Mouse (Mus musculus) MEL (cell line): ENCODE results near the gene Cep89. TPM values are rescaled to one million over a fixed set of nuclear protein-coding genes. Genes with fewer than 3 reads are reported as not detected.

Experiments used
- DNase-seq: peaks from one replicate; pipeline ENCODE4 v3.0.0; 2011; ENCODE audit warnings: low read depth, low spot score
- H3K27ac ChIP-seq: 2 replicates; pipeline ENCODE4 v1.5.1; 2012; ENCODE audit warnings: low read depth, mild to moderate bottlenecking, control low read depth, low read length, moderate library complexity; ENCODE audit not compliant: control insufficient read depth
- H3K27me3 ChIP-seq, 2 experiments: fragments of 150-350 bp in 1 of 2; sonication (generic) in 1 of 2; 2 replicates each; pipeline ENCODE4 v1.6.1; 2012; ENCODE audit warnings: low read length in 2 of 2, mild to moderate bottlenecking in 2 of 2, improper control_type of control experiment in 1 of 2, moderate library complexity in 1 of 2; ENCODE audit not compliant: insufficient read depth in 2 of 2, control insufficient read depth in 1 of 2
- H3K36me3 ChIP-seq, 2 experiments: 2 replicates each; pipeline ENCODE4 v1.6.1; 2012 to 2014; ENCODE audit warnings: low read length in 2 of 2, improper control_type of control experiment in 1 of 2, inconsistent platforms in 1 of 2, mild to moderate bottlenecking in 1 of 2; ENCODE audit not compliant: insufficient read depth in 2 of 2, control insufficient read depth in 1 of 2
- H3K4me1 ChIP-seq, 2 experiments: fragments of 150-350 bp in 1 of 2; sonication (generic) in 1 of 2; 2 replicates each; pipeline ENCODE4 v1.6.1; 2012; ENCODE audit warnings: low read length in 2 of 2, improper control_type of control experiment in 1 of 2, mild to moderate bottlenecking in 1 of 2; ENCODE audit not compliant: insufficient read depth in 2 of 2, control insufficient read depth in 1 of 2
- H3K4me3 ChIP-seq, 2 experiments: fragments of 150-350 bp in 1 of 2; sonication (generic) in 1 of 2; 2 replicates each; pipeline ENCODE4 v1.5.1; 2012; ENCODE audit warnings: low read depth in 2 of 2, low read length in 2 of 2, mild to moderate bottlenecking in 2 of 2, moderate library complexity in 2 of 2, control low read depth in 1 of 2, improper control_type of control experiment in 1 of 2; ENCODE audit not compliant: control insufficient read depth in 1 of 2, insufficient read depth in 1 of 2
- H3K79me2 ChIP-seq: 2 replicates; pipeline ENCODE4 v1.6.1; 2012; ENCODE audit warnings: mild to moderate bottlenecking, low read length, moderate library complexity; ENCODE audit not compliant: control insufficient read depth, poor library complexity, insufficient read depth
- H3K9ac ChIP-seq: 2 replicates; pipeline ENCODE4 v1.6.1; 2012; ENCODE audit warnings: low read depth, mild to moderate bottlenecking, control low read depth, low read length, moderate library complexity; ENCODE audit not compliant: control insufficient read depth, poor library complexity, severe bottlenecking
- H3K9me3 ChIP-seq: fragments of 150-350 bp; sonication (generic); replicated peaks from 2 replicates; pipeline ENCODE4 v1.6.1; 2012; ENCODE audit warnings: mild to moderate bottlenecking, low read length, improper control_type of control experiment, moderate library complexity; ENCODE audit not compliant: insufficient read depth
- CTCF ChIP-seq, 3 experiments: IDR thresholded peaks in 2 of 3; conservative IDR thresholded peaks in 1 of 3; 2 replicates each; pipeline ENCODE4 v1.5.1; 2011 to 2012; ENCODE audit warnings: low read length in 3 of 3, low read depth in 2 of 3, mild to moderate bottlenecking in 2 of 3, improper control_type of control experiment in 1 of 3, inconsistent platforms in 1 of 3, mixed read lengths in 1 of 3, moderate library complexity in 1 of 3; ENCODE audit not compliant: control insufficient read depth in 1 of 3, insufficient read depth in 1 of 3, poor library complexity in 1 of 3, severe bottlenecking in 1 of 3
- E2F4 ChIP-seq: IDR thresholded peaks from 2 replicates; pipeline ENCODE4 v1.6.1; 2011; ENCODE audit warnings: low read depth, low read length, improper control_type of control experiment, borderline replicate concordance
- ELF1 ChIP-seq: IDR thresholded peaks from 2 replicates; pipeline ENCODE4 v1.6.1; 2014; ENCODE audit warnings: low read depth, mild to moderate bottlenecking, inconsistent platforms, low read length, improper control_type of control experiment, moderate library complexity
- ETS1 ChIP-seq: IDR thresholded peaks from 2 replicates; pipeline ENCODE4 v1.6.1; 2012; ENCODE audit warnings: low read depth, mild to moderate bottlenecking, inconsistent platforms, low read length, improper control_type of control experiment, moderate library complexity
- GATA1 ChIP-seq: IDR thresholded peaks from 2 replicates; pipeline ENCODE4 v1.6.1; 2011; ENCODE audit warnings: low read depth, low read length, improper control_type of control experiment
- HCFC1 ChIP-seq: IDR thresholded peaks from 2 replicates; pipeline ENCODE4 v1.6.1; 2012; ENCODE audit warnings: low read depth, mild to moderate bottlenecking, inconsistent platforms, low read length, improper control_type of control experiment, moderate library complexity
- JUND ChIP-seq: IDR thresholded peaks from 2 replicates; pipeline ENCODE4 v1.6.1; 2011; ENCODE audit warnings: low read depth, mild to moderate bottlenecking, improper control_type of control experiment, low read length
- MAFK ChIP-seq: IDR thresholded peaks from 2 replicates; pipeline ENCODE4 v1.6.1; 2011; ENCODE audit warnings: low read depth, mild to moderate bottlenecking, low read length, improper control_type of control experiment, borderline replicate concordance
- MAX ChIP-seq: IDR thresholded peaks from 2 replicates; pipeline ENCODE4 v1.6.1; 2011; ENCODE audit warnings: low read length, improper control_type of control experiment
- MEF2A ChIP-seq: IDR thresholded peaks from 2 replicates; pipeline ENCODE4 v1.6.1; 2014; ENCODE audit warnings: low read depth, mild to moderate bottlenecking, inconsistent platforms, low read length, improper control_type of control experiment; ENCODE audit not compliant: poor library complexity, insufficient replicate concordance, severe bottlenecking; ENCODE audit errors: extremely low read depth
- MXI1 ChIP-seq: IDR thresholded peaks from 2 replicates; pipeline ENCODE4 v1.6.1; 2011; ENCODE audit warnings: mild to moderate bottlenecking, low read depth, low read length, improper control_type of control experiment
- MYB ChIP-seq: IDR thresholded peaks from 2 replicates; pipeline ENCODE4 v1.6.1; 2011; ENCODE audit warnings: mild to moderate bottlenecking, low read depth, low read length, improper control_type of control experiment
- MYC ChIP-seq: IDR thresholded peaks from 2 replicates; pipeline ENCODE4 v1.6.1; 2011; ENCODE audit warnings: low read depth, mild to moderate bottlenecking, low read length, improper control_type of control experiment, moderate library complexity
- NELFE ChIP-seq: IDR thresholded peaks from 2 replicates; pipeline ENCODE4 v1.6.1; 2011; ENCODE audit warnings: low read depth, low read length, improper control_type of control experiment
- NRF1 ChIP-seq: IDR thresholded peaks from 2 replicates; pipeline ENCODE4 v1.6.1; 2014; ENCODE audit warnings: low read depth, mild to moderate bottlenecking, inconsistent platforms, low read length, improper control_type of control experiment, moderate library complexity; ENCODE audit not compliant: poor library complexity, insufficient read depth, severe bottlenecking
- POLR2A ChIP-seq, 2 experiments: IDR thresholded peaks; 2 replicates each; pipeline ENCODE4 v1.6.1; 2011 to 2012; ENCODE audit warnings: low read length in 2 of 2, mild to moderate bottlenecking in 2 of 2, control low read depth in 1 of 2, improper control_type of control experiment in 1 of 2, low read depth in 1 of 2, moderate library complexity in 1 of 2; ENCODE audit not compliant: control insufficient read depth in 1 of 2, insufficient read depth in 1 of 2, poor library complexity in 1 of 2
- POLR2AphosphoS2 ChIP-seq: IDR thresholded peaks from 2 replicates; pipeline ENCODE4 v1.6.1; 2011; ENCODE audit warnings: low read length, improper control_type of control experiment
- POLR2AphosphoS5 ChIP-seq: IDR thresholded peaks from 2 replicates; pipeline ENCODE4 v1.6.1; 2012; ENCODE audit warnings: low read depth, borderline replicate concordance, mild to moderate bottlenecking, inconsistent platforms, low read length, moderate library complexity, mixed read lengths
- RAD21 ChIP-seq: IDR thresholded peaks from 2 replicates; pipeline ENCODE4 v1.6.1; 2011; ENCODE audit warnings: mild to moderate bottlenecking, low read depth, low read length, improper control_type of control experiment
- SMC3 ChIP-seq: IDR thresholded peaks from 2 replicates; pipeline ENCODE4 v1.6.1; 2011; ENCODE audit warnings: low read depth, low read length, improper control_type of control experiment
- TBP ChIP-seq: IDR thresholded peaks from 2 replicates; pipeline ENCODE4 v1.8.0; 2011; ENCODE audit warnings: low read depth, low read length, improper control_type of control experiment
- TCF12 ChIP-seq: IDR thresholded peaks from 2 replicates; pipeline ENCODE4 v1.6.1; 2014; ENCODE audit warnings: low read depth, mild to moderate bottlenecking, inconsistent platforms, low read length, improper control_type of control experiment, moderate library complexity
- UBTF ChIP-seq: IDR thresholded peaks from 2 replicates; pipeline ENCODE4 v1.6.1; 2012; ENCODE audit warnings: low read depth, mild to moderate bottlenecking, inconsistent platforms, low read length, improper control_type of control experiment, moderate library complexity, borderline replicate concordance; ENCODE audit not compliant: insufficient read depth
- ZC3H11A ChIP-seq: IDR thresholded peaks from 2 replicates; pipeline ENCODE4 v1.6.1; 2012; ENCODE audit warnings: low read depth, mild to moderate bottlenecking, inconsistent platforms, low read length, improper control_type of control experiment
- ZKSCAN1 ChIP-seq: IDR thresholded peaks from 2 replicates; pipeline ENCODE4 v1.6.1; 2012; ENCODE audit warnings: low read depth, mild to moderate bottlenecking, inconsistent platforms, low read length, improper control_type of control experiment, moderate library complexity
- ZMIZ1 ChIP-seq: IDR thresholded peaks from 2 replicates; pipeline ENCODE4 v1.6.1; 2012; ENCODE audit warnings: low read depth, mild to moderate bottlenecking, inconsistent platforms, low read length, improper control_type of control experiment, moderate library complexity
- ZNF384 ChIP-seq: IDR thresholded peaks from 2 replicates; pipeline ENCODE4 v1.6.1; 2012; ENCODE audit warnings: low read depth, mild to moderate bottlenecking, inconsistent platforms, low read length, improper control_type of control experiment
- polyA plus RNA-seq, 2 experiments: library from polyadenylated mRNA; stranded (reverse) in 1 of 2; unstranded in 1 of 2; fragments of >175 nt in 1 of 2; fragments of >200 nt in 1 of 2; gene quantifications; 2 replicates each; pipeline versions ENCODE4 v1.2.1 to v1.2.4; 2012; ENCODE audit warnings: low replicate concordance in 2 of 2, low read depth in 1 of 2; ENCODE audit not compliant: insufficient read length in 2 of 2, insufficient read depth in 1 of 2, missing spikeins in 1 of 2
- total RNA-seq: library from RNA; depleted of rRNA; stranded (reverse); fragments of 300-350 nt; gene quantifications from 2 replicates; pipeline ENCODE4 v1.2.3, GENCODE M21; 2012

Cep89 gene
- total and polyA plus RNA-seq, 3 experiments: 15.8 to 44.5 TPM; not detected in 1

DNA sequence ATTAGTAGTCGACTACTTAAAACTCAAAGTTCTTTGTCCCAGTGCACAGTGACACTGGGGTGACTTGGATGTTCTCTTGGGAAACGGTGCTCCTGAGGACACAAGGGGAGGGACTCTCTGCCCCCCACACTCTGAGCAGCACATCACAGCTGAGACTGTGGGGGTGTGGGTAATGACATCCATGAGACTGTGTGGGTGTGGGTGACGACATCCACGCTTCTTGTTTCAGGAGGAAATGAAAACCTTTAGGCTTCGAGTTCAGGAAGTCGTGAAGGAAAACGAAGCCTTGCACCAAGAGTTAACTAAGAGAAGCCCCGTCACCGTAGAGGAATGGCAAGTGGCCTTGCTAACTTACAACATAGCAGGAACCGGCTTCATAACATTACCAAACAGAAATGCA lies 26.2 kb downstream of the Cep89 start:
- no peaks in the 10 kb centered on the region; a peak in 1 of 4 replicates for H3K36me3 ChIP-seq
- TF ChIP-seq GATA1: no peak
- TF ChIP-seq NELFE: no peak
- no peak for TF ChIP-seq TBP
- no peak for TF ChIP-seq ZMIZ1
- no peak for TF ChIP-seq TCF12
- TF ChIP-seq UBTF: no peak
- no peak for TF ChIP-seq RAD21
- no peak for TF ChIP-seq ZNF384
- no peak for TF ChIP-seq NRF1
- TF ChIP-seq ZKSCAN1: no peak
- TF ChIP-seq HCFC1: no peak
- no peak for TF ChIP-seq ETS1
- TF ChIP-seq JUND: no peak
- TF ChIP-seq POLR2AphosphoS5: no peak

DNA sequence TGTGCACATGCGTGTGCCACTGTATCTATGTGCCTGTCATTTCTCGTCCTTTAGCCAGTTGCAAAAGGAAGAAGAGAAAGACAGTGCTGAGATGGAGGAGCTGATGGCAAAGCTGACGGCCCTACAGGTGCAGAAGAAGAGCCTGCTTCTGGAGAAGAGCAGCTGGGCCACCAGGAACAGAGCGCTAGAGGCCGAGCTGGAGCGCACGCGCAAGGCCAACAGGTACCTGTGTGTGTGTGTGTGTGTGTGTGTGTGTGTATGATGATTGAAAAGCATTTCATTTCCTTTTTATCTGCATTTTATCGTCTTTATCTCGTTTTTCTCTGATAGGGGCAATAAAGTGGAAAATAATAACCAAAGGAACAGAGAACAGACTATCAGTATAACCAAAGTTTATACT lies 31.3 kb downstream of the Cep89 start:
- no peaks in the 10 kb centered on the region; a peak in 1 of 4 replicates for H3K36me3 ChIP-seq

More for the DNA sequence above, 26.2 kb downstream of the Cep89 start:
- H3K27me3 ChIP-seq: no peaks in the 10 kb centered on the region
- no peak overlapping the region for H3K9ac ChIP-seq
- no peak for DNase-seq
- H3K4me1 ChIP-seq: no peaks in the 10 kb centered on the region
- H3K27ac ChIP-seq: no peak overlapping the region
- H3K79me2 ChIP-seq: no peaks in the 10 kb centered on the region
- H3K4me3 ChIP-seq: no peak overlapping the region
- H3K9me3 ChIP-seq: no peaks in the 10 kb centered on the region

More for the DNA sequence above, 31.3 kb downstream of the Cep89 start:
- Histone ChIP-seq H3K4me1 (no peaks in the 10 kb centered on the region), H3K4me3 (no peak overlapping the region)
- no peak for TF ChIP-seq MAFK
- no peak for TF ChIP-seq NELFE
- no peak for TF ChIP-seq MXI1
- no peak for TF ChIP-seq MYB
- no peak for TF ChIP-seq HCFC1
- TF ChIP-seq MYC: no peak
- TF ChIP-seq MAX: no peak
- no peak for TF ChIP-seq ZC3H11A
- TF ChIP-seq NRF1: no peak
- no peak for TF ChIP-seq JUND
- TF ChIP-seq POLR2A (IDR thresholded peaks at IDR 0.05; ENCODE audit: control insufficient read depth in 1 of 2, insufficient read depth in 1 of 2, low read depth in 1 of 2, low read length in 2 of 2, poor library complexity in 1 of 2): no peak
- TF ChIP-seq POLR2AphosphoS2: no peak
- no peak for TF ChIP-seq TCF12
- TF ChIP-seq ELF1: no peak
- no peak for TF ChIP-seq ZMIZ1
- no peak for TF ChIP-seq CTCF (IDR thresholded peaks at IDR 0.05 in 2 of 3, conservative IDR thresholded peaks at IDR 0.05 in 1 of 3; ENCODE audit: control insufficient read depth in 1 of 3, insufficient read depth in 1 of 3, low read depth in 2 of 3, low read length in 3 of 3, poor library complexity in 1 of 3, severe bottlenecking in 1 of 3)
- TF ChIP-seq E2F4: no peak
- TF ChIP-seq MEF2A: no peak
- TF ChIP-seq SMC3: no peak
- no peak for TF ChIP-seq TBP
- TF ChIP-seq, all 39 proteins: peak for 0
- Histone ChIP-seq H3K27ac (no peak overlapping the region), H3K9me3 (no peaks in the 10 kb centered on the region), H3K79me2 (no peaks in the 10 kb centered on the region), H3K27me3 (no peaks in the 10 kb centered on the region), H3K9ac (no peak overlapping the region)
- no peak for DNase-seq
